Mouse (Mus musculus) frontal cortex, postnatal 36 days (tissue): ENCODE data around the gene Tanc1.
A peak's percentile ranks its signal among the peaks of the same experiment; 100 is the strongest.

Experiments used
- DNase-seq, 2 experiments: peaks; one replicate each; pipeline ENCODE4 v3.0.0; 2022; ENCODE audit warnings: low spot score in 2 of 2

Tanc1 gene

DNA sequence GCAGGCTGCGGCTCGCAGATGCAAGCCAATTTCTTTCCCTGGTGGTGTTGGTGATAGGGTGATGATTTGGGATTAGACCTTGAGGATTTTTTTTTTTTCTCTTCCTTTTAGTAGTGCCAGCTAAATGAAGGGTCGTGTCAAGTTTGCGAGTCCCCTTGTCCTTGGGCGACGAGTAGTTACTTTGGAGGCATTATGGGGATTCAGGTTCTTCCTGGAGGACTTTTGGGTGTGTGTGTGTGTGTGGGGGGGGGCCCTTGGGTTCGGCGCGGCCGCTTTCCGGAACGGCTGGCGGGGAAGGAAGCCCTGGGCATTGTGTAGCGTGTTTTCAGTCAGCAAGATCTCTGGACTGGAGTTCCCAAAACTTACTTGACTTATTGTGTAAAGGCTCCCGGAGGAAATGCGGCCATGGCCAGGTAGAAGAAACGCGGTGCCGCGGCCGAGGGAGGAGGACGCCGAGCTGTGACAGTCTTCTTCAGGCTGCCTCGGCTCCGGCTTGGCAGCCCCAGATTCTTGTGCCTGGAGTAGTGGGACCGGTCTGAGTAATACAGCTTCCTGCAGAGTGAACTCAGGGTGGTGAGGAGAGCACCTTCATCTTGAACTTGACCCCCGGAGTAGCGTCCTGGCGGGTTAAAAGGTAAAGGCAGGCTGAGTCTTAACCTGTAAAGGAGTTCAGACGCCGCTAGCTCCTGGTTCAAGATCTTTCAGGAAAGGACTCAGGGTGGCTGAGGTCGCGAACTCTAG is 1.1 kb downstream of the Tanc1 start:
- no peak for DNase-seq

DNA sequence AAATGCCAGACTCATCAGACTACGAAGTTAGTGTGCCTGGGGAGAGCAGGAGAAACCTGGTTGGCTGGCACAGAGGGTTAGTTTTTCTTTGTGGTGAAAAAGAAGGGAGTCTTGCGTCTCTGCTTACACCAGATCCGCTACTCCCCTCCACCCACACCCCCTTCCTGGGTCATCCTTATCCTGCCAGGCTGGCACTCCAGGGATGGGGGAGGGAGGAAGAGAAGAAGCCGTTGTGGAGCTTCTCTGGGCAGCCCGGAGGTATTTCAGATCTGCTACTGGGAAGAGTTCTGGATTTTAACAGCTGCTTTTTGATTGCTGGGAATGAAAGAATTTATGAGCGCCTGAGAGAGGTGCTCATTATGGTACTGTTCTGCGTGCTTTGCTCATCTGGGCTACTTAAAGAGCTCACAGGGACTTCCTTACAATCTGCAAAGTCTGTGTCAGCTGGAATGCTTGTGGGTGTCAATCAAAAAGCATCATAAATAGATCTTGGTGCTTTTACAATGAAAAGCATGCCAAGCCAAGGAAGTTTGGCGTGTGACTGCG is 1.7 kb downstream of the Tanc1 start:
- DNase-seq: no peak

DNA sequence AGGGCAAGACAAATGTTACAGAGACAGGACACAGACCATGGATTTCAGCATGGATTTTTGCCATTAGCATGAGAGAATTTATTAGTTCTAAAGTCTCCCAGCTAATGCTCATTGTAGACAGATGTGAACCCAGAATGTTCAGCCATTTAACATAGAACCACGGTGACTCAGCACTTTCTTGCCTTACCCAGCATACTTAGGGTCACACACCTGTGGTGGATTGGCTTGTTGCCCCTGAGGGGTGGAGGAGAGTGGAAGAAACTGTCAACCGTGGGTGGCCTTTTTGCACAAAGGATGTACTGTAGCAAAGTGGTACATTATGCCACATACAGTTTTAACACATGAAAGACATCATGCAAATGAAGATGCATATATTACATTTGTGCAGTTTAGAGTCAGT is 5.0 kb downstream of the Tanc1 start:
- DNase-seq: no peak

DNA sequence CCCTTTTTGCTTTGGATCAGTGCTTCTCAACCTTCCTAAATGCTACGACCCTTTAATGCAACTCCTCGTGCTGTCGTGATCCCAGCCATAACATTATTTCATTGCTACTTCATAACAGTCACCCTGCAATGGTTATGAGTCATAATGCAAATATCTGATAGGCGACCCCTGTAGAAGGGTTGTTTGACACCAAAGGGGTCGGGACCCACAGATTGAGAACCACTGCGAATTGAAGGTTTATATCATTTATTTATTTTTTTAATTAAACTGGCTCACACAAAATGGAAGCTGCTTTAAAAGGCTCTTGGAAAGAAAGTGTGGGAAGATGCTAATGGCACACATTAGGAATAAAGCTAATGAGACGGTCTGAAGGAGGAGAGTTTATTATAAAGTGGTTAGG is 7.2 kb downstream of the Tanc1 start:
- no peak for DNase-seq

DNA sequence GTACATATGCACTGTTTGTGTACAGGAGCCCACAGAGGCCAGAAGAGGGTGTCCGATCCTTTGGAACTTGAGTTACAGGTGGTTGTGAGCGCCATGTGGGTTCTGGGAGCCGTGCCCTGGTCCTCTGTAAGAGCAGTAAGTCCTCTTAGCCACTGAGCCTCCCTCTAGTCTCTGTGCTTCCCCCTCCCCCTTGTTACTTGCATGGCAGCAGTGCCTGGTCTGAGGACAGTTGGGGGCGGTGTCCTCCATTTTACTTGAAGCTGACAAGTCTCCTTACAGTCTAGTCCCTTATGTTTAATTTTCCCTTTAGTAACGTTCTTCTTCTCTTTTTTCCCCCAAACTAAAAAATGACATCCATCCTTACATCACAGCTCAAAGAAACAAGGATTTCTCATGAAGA is 8.8 kb downstream of the Tanc1 start:
- DNase-seq: no peak

DNA sequence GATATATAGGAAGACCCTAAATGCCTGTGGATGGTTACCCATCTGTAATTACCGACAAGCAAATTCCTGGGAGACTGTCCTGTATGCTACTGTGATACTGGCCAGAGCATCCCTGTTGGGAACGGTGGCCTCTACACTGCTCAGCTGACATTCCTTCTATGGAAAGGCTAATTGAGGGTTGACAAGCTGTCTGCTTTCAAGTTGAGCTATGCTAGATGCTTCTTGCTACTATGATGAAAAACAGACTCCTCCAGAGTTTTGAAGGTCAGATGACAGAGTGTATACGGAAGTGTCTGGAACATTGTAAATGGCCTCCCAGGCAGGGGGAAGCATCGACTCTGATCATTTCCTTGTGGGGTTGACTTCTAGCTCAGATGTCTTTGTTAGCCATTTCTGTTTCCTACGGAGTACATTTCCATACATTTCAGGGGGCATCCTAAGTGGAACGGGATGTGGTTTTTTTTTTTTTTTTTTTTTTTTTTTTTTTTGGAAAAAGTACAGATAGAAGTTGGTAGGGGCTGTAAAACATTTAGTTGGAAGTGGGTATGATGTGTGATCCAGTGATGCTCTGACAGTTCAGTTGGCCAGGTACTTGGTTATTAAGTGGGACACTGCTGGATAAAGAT is 10.8 kb downstream of the Tanc1 start:
- DNase-seq: no peak

DNA sequence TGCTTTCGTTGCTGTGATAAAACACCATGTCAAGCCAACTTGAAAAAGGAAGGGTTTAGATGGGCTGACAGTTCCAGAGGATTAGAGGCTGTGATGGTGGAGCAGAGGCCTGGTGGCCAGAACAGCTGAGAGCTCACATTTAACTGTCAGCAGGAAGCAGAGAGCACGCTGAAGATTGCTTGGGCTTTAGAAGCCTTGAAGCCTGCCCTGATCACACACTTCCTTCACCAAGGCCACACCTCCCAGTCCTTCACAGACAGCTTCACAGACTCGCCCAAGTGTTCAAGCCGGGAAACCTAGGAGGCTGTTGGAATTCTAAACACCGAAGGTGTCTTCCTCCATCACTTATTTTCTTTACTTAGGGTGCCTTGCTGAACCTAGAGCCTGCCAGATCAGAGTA is 12.0 kb downstream of the Tanc1 start:
- DNase-seq: no peak

DNA sequence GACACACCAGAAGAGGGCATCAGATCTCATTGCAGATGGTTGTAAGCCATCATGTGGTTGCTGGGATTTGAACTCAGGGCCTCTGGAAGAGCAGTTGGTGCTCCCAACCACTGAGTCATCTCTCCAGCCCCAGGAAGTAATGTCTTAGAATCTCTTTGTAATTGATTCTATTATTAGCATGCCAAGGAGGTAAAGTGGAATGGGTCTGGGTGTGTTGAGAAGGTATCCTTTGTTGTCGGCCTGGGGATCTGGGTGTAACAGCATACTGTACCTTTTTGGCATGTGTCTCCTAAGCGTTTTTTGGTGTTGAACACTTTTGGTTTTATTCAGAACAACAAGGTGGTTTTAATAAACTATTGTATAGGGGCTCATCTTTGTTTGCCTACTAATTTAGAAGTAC is 13.6 kb downstream of the Tanc1 start:
- no peak for DNase-seq

DNA sequence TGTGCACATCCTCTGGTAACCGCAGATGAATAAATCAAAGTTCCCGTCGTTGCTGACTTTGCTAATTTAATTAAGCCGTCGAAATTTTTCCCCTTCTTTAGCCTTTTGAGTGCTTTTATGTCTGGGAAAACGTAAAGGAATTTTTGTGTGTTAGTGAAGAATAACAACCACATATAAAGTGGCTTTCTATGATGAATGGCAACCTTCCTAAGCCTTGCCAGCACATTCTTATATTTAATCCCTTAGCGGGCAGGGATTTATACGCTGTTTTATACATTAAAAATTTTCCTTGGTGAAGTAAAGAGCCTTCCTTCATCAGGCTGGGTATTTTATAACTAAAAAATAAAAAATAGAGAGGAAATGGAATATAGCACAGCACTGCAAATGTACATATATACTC is 14.1 kb downstream of the Tanc1 start:
- DNase-seq: no peak

DNA sequence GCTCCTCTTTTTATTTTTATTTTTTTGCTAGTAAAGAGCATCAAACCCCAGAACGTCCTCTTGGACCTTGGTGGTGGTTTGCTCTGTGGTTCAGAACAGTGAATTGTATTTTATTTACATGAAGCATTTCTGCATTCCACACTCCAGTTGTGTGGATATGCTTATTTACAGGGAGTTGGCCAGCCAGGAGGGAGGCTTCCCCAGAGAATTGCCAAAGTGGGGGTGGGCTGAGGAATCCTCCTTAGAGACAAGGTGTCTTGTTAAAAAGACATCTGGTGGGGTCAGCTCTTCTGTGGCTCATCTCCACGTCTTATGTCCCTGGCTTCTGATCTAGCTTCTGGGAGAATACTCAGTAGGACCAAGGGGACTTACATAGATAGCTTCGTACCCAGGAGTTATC is 14.6 kb downstream of the Tanc1 start:
- DNase-seq: no peak

DNA sequence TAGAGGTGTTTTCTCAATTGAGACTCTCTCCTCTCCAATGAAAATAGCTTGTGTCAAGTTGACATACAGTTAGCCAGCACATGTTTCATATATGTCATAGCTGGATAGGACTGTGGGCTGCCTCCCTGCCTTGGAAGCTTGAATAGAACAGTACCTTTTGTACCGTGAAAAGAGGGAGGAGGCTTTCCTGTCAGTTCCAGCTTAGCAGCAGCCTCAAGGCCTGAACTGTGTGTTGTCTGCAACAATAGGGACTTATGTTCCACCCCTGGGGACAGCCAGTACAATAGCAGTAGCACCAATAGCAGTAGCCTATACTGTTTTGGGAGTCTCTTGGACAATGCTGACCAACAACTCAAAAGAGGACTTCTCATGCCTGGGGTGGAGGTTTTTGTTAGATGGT is 15.7 kb downstream of the Tanc1 start:
- DNase-seq: no peak

DNA sequence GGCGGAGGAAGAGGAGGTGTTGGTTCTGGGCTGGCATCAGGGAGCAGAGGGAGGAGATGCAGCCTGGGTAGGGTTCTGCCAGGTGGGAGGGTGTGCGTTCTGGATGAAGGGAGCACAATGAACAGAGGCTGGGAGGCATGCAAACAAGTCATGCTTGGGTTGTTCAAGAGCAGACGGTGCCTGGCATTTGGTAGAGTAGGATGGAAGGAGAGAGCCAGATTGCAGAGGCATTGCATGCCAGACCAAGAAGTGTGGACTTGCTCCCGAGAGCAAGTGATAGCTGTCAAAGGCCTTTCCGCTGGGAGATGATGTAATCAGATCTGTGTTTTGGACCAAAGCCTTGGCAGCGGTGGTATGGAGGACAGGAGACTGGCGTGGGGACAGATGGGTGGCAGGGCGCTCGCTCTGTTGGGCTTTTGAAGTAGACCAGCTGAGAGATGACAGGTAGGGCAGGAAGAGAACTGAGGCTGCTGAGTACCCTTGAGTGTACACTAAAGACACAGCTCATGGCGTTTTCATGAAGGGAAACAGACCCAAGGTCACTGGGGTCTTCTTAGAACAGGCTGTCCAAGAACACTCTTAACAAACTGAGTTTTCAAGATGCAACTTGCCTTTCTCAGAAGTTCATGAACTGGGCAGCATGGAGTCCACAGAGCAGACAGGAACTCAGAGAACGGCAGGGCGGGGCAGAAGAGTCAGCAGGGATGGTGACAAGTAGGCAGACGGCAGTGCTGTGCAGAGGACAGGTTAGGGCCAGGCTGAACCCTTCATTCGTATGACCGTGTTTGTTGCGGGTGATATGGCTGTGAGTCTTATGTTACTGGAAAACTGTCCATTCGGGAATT is 16.4 kb downstream of the Tanc1 start:
- DNase-seq: peak in 1 of 2 experiments; percentile 9

DNA sequence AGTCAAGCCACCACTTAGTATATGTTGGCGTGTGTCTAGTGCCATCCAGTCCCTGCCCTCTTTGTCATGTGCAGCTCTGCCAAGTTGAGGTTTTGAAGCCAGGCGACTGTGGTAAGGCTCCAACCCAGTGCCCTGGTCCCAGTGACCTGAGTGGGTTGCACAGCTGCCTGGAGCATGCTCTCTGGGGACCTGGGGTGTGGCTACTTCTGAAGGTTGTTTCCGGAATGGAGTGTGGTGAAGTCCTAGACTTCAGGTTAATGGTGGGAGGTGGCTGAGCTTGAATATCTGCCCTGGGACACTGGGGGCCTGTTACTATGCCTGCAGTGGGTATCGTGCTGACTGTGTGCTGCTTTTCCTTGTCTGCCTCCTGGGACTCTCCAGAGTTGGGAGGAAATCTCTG is 18.0 kb downstream of the Tanc1 start:
- no peak for DNase-seq

DNA sequence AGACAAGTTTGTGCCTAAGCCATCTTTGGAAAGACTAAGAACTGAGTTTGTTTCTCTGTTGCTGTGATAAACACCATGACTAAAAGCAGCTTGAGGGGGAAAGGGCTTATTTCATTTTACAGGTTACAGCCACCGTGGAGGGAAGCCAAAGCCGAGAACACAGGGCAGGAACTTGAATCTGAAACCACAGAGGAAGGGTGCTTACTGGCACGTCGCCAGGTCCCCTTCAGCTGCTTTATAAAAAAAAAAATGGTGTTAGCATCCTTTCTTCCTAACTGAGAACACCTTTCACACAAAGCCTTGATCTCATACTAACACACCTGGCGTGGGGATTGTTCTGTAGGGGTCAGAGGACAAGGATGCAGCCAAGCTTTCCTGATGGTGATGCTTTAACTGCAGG is 19.6 kb downstream of the Tanc1 start:
- no peak for DNase-seq

DNA sequence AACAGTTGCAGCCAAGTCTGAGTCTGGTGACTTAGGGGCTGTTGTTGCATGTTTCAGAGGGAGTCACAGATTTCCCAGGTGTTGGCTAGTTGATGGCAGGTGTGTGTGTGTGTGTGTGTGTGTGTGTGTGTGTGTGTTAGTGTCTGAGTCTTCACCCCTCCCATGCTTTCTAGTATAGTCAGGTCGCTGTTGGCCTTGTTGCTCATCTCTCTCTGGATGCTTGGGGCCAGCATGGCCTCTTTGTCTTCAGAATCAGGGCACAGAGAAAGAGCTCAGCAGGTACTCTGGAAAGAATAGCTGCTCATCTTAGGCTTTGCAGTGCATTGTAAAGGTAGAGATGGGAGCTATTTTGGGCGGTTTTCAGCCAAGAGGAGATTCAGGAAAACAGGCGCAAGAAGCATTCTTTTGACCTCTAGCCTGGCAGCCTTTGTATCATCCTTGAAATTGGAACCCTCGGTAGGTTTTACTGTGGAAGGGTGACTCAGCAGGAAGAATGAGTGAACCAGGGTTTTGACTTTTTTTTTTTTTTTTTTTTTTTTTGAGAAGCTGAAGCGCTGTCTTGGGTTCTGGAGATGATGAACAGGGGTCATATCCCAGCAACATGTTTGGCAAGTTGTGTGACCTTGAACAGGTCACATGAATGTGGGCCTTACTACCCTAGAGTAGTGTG is 22.1 kb downstream of the Tanc1 start:
- DNase-seq: no peak

DNA sequence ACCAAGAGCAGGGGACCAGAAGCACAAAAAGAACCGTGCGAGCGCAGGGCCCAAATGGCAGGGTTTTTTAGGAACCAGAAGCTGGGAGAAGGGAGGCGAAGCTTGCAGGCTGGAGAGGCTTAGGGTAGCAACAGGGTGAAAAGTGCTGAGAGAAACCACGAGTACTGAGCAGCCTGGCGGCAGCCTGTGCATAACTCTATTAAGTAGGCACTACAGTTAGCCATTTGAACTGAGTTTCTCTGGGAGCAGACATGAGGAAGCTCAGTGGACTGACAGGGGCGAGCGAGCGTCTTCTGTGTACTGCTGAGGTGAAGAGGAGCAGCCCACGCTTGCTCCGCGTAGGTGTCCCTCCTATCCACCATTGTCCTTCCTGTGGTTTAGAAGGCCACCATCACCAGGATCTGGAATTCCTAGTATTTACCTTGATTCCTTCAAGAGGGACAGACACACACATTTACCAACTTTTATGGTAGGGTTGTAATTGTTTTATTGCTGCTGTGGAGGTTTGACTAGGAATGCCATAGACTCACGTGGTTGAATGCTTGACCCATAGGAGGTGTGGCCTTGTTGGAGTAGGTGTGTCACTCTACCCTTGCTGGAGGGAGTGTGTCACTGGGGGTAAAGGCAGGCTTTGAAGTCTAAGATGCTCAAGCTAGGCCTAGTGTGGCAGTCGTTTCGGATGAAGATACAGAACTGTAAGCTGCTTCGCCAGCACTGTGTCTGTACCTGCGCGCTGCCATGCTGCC is 25.4 kb downstream of the Tanc1 start:
- no peak for DNase-seq

DNA sequence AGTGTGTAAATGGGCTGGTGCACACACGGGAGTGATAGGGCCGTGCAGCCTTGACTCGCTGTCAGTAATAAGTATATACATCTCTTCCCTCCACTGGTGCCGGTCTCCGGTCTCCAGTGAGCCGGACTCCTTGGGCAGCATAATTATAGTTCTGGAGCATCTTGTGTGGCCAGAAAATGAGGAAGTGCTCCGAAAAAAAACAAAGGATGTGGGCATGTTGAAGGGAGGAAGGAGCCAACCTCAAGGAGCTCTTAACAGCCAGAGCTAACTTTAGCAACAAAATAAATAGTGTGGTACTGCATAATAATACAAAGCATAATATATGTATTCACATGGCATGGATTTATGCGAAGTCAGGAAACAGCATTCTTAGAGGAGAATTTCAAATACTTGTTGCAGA is 30.9 kb downstream of the Tanc1 start:
- DNase-seq: no peak

DNA sequence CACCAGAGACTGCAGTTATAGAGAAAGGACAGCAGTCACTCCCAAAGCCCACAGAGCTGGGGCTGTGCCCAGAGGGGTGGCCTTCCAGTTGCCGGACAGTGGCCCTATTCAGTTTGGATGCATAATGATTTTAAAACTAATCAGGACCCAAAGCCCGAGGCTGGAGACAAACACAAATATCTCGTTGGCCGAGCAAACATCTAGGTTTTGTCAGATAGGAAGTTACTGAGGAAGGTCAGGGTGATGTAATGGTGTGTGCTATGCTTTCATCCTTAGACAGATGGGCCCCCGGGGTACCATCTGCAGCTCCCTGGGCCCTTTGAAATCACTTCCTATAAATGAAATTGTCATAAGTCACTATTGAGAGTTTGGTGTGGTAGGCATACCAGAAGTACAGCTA is 33.0 kb downstream of the Tanc1 start:
- peak in 1 of 2 experiments; percentile 25 for DNase-seq

DNA sequence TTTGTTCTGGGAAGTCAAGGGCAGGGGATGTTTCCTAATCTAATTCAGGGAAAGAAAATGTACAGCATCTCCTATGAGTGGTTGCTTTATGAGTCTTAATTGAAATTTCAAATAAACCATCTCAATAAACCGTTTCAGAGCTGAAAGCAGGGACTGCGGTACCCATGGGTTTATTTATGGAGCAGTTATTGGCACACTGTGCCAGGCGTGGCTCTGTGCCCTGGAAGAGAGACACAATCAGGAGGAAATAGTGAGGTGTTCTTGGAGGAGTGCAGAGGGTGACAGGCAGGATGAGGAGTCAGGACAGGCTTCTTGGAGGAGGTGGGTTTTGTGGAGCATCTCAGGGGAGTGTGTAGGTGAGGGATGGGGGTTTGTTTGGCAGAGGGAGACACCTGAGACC is 33.7 kb downstream of the Tanc1 start:
- DNase-seq: peak in 1 of 2 experiments; percentile 47

DNA sequence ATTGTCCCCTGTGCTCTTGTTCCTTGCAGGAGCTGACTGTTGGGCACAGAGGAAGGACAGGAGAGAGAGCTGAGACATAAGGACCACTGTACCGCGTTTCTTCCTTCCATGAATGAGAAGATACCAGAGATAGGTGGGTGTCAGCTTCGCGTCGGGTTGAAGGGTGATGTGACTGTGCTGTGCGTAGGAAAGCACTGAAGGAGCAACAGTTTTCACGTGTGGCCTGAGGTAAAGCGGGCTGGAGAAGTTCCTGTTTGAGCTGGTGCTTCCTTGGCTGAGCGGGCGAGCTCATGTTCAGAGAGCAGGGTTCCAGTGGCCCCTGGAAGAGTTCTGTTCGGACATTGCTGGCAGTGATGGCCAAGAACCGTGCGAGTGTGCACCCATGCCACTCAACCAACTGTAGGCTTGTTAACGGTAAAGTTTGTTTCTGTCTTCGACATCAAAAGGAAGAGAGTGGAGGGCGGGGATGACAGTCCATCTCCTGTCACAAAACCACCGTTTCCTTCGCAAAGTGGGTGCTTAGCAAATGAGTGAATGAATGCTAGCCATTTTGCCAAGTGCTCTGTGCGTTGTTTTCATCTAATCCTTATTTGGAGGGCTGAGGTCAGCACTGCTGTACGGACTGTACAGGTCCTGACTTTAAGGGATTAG is 35.0 kb downstream of the Tanc1 start:
- no peak for DNase-seq

DNA sequence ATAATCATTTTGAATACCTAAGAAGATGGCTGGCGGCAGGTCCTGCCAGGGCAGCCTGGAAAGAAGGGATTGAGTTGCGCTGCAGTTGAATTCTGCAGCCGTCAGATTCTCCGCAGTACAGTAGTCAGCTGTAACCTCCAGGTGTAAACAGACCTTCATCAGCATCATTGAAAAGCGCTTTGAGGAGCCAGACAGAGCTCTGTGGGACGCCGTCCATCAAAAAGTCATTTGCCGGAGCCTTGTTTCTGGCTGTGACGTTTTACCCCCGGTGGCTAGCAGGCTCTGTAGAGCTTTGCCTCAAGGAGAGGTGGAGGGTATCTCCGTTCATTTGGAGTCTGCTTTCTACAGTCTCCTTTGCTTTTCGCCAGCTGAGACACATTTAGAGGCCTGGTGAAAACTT is 36.6 kb downstream of the Tanc1 start:
- DNase-seq: no peak
